Mouse (Mus musculus) lung, postnatal 14 days (tissue): Measurements from ENCODE around the gene Lcn9.
"Not testable (repeated sequence)": the region's sequence is repeated elsewhere in the genome, so short reads cannot be mapped to it uniquely, and the experiment has no call there.

Experiments
- DNase-seq: peaks from one replicate; pipeline ENCODE4 v3.0.0; 2021

The Lcn9 gene

DNA sequence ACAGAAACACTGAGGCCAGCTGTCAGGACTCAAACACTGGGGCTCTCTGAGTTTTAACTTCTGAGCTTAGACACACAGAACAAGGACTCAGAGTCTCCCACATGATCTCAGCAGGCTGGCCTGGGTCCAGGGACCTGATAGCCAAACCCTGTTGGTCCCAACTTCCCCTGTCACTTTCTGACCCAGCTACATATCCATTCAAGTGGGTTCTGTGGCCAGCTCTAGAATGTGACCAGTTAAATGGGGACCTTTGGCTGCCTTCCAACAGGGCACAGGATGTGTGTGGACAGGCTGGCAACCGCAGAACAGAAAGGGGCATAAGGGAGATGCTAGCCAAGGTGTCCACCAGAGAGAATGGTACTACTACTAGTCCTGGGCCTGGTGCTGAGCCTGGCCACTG, at the start of gene Lcn9:
Gene Lcn9, plus strand, starts transcription at position 348 of the 400 bp plus-strand sequence.
- no peak for DNase-seq

DNA sequence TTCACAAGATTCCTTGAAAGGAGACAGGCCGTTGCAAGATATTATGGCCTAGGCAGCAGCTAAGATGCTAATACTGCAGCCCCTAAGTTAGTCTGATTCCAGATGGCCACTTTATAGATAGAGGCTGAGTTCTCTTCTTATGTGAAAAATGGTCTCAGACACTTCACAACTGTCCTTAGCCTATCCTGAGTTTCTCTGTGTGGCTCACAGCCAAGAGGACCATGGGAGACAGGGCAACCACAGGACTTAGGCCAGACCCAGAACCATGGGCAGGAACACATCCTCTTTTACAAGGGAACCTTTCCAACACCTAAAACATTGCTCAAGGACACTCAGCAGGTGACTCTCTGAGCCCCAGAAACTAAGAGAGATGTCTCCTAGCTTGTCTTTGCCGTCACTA, 49.4 kb upstream of the Lcn9 start:
- DNase-seq = no peak

DNA sequence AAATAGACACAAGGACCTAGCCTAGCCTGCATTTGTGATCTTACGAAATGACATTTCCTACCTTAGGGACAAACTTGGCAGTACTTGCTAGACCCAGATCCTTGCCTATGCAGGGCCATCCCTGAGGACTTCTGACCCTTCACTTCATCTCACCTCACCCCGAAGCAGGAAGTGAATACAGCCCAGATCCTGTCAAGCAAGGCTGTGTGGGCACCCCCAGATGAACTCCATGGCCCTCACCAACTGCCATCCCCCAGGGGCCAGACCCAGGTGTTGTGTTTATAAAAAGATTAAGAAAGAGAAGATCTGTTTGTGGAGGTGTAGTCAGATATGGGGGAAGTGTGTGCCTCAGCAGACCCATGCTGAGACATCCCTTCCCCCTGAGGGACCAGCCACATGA, 48.3 kb upstream of the Lcn9 start:
- DNase-seq = no peak

DNA sequence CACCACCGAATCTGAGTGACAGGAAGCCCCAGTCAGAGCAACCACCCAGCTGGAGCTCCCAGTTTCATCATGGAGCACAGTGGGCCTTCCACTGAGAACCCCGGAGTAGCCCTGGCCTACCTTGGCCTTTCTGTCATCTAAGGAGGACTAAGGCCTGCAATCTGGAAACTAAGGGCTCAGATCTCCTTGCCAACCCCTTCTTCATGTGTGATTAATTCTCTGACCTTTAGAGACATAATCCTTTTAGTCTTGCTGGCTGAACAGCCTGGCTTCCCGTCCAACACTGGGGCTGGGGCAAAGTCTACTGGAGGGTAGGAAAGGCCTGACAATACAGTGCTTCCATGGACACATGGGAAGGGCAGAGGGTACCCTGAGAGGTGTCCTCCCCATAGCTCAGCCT, 47.0 kb upstream of the Lcn9 start:
- DNase-seq = no peak

DNA sequence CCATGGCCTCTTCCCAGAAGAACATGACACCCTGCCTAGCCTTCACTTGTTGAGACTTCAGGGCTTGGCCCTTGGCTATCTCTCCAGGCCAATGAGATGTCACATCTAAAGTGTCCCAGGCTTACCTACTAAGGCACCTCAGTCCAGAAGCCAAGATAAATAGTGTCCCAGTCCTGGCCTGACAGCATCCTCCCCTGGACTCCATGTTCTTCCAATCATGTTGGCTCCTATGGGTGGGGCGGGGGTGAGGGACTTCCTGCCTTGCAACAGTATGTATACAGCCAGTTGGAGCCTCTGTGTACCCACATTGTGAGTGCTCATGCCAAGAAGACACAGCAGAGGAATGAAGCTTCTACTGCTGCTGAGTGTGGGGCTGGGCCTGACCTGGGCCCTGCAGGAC, 46.2 kb upstream of the Lcn9 start, which contains the start of gene Lcn11:
Gene Lcn11, plus strand, starts transcription at position 301 of the 400 bp plus-strand sequence.
- DNase-seq = no peak

DNA sequence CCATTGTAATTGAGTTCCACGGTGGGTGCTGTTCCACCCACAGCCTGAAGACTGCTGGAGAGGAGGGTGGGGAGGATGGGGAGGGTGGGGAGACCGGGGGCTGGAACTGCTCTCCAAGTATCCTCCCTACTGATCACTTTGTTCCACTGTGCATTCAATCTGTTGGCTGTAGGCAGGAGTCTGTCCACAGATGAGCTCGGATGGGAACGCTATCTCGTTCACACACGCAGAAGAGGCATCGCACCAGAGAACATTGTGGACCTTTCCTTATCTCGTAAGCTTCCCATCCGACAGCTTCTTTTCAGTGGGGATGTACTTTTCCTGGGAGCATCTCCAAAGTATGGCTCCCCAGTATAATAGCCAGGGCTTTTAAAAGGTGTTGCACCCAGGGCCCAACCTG, 43.9 kb upstream of the Lcn9 start:
- DNase-seq = no peak

DNA sequence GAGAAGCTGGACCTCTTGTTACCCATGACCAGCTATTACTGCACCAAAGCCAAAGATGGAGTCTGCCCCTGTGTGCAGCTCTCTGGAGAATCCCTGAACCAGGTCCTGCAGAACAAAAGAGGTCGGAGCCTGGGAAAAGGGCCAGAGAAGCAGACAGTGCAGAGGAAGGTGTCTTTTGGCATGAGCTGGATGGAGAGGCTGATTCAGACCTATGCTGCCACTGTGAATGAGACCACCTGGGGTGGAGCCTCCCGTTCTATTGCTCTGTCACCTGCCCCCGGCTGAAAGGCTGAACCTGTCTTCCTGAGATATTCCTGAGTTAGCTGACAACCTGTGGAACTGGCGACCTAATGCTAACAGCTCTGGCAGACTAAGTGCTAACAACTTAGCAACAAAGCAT, 42.0 kb upstream of the Lcn9 start:
- no peak for DNase-seq

DNA sequence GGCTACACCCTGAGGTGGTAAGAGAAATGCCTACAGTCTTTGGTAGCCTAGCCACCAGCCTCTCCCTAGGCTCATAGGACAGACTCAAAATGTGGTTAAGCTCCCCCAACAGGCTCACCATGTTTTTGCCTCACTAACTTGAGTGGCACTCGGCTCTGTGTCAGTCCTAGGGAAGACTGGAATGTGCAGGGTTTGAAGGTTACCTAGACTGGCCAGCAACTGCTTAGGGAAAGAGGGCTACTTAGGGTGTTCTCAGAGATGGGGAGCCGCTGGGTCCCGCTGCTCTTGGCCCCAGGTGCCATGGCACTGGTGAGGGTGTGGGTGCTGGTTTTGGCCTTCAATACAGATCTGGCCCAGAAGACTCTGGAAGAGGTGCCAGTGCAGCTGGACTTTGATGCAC, 41.0 kb upstream of the Lcn9 start, which contains the start of gene Gm13539:
Gene Gm13539, plus strand, starts transcription at position 301 of the 400 bp plus-strand sequence.
- no peak for DNase-seq

DNA sequence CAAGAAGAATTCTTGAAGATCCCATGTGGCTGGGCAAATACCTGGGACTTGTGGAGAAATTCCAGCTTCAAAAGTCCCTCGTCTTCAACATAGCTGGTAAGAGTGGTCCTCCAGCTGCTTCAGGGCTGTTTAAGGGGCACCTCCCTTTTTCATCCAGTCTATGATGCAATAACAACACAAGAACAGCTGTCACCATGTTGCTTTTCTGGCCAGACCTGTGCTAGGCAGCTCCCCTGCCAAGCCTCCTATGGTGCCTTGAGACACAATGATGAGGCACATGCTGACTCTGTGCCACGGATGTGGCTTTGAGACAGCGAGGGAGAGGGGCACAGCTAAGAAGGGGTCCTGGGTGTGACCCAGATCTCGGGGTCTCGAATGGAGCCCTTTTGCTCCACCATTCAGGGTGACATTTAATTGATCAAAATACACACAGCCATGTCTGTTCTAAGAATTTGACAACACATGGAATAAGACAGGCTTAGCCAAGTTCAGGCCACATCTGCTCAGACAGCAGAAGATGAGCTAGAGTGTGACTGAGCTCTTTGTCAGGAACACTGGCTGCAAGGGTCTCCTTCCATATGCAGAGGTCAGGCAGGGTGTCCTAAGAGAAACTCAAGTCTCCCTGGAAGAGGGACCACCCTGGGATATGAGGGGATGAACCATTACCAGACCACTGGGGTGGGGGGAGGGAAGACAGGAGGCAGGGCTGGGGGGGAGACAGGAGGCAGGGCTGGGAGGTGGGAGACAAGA, 37.2 kb upstream of the Lcn9 start:
- no peak for DNase-seq

DNA sequence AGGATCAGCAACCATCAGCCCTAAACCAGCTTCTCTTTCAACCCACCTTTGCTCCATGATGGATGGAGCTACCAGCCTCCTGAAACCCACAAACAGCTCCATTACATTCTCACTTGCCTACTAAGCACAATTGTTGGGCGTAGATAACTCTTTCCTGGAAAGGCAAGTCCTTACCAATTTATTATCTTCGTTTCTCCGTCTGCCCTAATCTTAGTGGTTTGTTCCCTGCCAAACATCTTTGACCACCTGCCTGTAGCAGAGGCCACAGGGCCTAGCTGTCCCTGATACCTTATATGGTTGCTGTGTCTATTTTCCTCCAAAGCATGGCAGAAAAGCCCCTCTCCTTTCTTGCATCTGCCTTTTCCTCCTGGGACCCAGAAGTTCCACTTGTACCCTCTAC, 33.9 kb upstream of the Lcn9 start:
- DNase-seq = no peak

DNA sequence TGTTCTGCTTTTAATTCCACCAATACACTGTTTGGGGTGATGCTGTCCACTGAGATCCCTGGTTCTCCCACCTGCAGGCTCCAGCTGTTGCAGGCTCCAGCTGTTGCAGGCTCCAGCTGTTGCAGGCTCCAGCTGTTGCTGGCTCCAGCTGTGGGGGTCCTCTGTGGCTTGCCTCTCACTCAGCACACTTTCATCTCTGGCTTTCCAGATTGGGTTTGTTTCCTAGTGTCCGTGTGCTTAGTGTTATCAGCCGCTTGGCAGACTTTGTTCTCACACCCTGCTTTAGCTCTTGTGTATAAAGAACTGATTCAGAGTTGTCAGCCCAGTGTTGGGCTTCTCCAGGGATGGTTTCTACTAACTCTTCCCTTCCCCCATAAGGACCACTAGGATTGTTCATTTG, 25.3 kb upstream of the Lcn9 start:
- DNase-seq = no peak

DNA sequence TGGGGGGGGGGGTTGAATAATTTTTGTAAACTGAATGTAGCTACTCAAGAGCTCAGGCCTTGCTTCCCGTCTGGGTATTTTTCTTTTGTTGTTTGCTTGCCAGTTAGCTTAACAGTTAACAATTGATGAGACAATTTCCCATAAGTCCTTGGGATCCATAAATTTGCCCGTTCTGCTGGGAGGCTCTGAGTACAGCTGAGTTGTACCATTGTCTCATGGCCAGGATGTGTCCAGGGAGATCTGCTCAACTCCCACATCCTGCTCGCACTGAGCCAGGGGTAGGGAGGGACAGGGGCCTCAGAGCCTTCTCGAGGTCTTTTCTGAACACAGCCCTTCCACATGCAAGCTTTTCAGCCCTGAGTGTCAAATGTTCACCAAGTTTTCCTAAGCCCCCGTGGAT, 24.9 kb upstream of the Lcn9 start:
- DNase-seq = no peak

DNA sequence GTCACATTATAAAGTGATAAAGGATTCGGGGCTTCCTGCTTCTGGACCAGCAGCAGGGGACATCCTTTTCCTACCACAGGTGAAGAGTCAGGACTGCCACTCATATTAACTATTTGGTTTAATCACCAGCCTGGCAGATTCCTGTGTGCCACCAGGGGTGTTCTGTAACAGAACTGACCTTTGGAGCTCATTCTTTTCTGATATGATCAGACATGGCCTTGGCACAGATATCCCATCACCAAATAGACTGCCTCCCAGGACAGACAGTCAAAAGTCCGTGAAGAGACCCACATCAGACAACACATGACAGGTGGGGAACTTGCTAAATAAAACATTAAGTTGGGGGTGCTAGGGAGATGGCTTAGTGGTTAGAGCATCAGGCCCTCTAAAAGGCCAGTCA, 11.2 kb upstream of the Lcn9 start:
- no peak for DNase-seq

DNA sequence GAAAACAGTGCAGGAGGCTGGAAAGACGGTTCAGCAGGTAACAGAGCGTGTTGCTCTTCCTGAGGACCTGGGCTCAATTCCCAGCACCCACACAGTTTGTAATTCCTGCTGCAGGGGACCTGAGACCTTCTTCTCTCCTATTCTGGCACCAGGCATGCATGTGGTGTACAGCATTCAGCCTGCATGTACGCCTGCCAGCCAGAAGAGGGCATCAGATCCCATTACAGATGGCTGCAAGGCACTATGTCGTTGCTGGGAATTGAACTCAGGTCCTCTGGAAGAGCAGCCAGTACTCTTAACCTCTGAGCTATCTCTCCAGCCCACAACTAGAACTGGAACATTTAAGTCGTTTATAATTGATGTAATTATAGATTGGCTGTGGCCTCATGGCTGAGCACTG, 9.6 kb upstream of the Lcn9 start:
- no peak for DNase-seq

DNA sequence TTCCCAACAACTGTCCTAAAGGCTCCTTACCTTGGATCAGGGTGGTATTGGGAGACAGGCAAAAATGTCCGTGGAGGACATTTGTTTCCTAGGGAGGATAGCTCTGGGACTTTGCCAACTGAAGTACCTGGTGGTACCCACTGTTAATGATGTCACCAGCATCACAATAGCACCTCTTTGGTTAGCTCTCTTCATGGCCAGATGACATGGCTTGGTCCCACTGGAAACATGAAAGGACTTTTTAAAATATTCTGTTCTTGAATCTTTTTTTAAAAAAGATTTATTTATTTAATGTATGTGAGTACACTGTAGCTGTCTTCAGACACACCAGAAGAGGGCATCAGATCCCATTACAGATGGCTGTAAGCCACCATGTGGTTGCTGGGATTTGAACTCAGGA, 7.2 kb upstream of the Lcn9 start, which contains the start of gene Glt6d1:
Gene Glt6d1, minus strand, starts transcription at position 101 of the 400 bp plus-strand sequence.
- DNase-seq = not testable (repeated sequence)

DNA sequence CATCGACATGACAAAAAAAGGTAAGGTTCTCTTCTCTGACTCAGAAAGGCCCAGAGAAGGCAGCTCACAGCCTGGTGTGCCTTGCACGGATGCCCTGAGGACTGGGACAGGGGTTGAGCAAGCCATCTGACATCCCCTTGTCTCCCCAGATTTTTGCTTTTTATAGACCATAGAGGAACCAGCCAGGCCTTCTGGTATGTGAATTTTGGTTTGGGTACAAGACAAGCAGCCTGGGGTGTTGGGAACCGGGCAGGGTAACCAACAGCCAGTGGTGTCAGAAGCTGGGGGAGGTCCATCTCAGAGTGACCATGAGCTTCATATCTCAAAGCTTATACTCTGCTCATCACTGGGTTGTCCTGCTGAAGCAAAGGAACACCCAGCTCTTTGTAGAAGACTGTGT, 1.8 kb downstream of the Lcn9 start:
- no peak for DNase-seq

DNA sequence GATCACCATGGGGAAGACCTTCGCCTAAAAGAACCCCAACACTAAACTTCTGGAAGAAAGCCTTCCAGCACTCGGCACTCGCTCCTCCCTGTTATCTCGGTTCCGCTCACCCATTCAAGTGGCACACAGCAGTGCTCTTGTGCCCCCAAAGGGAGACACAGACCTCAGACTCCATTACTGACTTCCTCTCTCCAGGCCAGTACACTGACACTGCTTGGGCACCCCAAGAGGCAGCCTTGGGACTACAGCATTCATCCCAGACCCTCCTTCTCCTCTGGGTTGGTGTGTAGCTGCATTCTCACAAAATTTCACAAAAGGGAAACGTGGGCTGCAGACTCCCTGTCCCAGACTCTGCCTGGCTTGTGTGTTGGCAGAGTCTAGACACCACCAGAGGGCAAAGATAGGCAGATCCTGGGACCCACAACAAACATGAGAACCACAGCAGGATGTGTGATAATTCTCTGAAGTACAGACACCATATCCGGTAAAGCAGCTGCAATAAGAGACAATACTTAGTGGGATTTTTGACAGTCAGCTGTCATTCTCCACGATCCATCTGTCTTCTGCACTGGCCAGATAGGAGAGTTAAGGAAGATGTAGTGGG, 5.5 kb downstream of the Lcn9 start:
- no peak for DNase-seq

DNA sequence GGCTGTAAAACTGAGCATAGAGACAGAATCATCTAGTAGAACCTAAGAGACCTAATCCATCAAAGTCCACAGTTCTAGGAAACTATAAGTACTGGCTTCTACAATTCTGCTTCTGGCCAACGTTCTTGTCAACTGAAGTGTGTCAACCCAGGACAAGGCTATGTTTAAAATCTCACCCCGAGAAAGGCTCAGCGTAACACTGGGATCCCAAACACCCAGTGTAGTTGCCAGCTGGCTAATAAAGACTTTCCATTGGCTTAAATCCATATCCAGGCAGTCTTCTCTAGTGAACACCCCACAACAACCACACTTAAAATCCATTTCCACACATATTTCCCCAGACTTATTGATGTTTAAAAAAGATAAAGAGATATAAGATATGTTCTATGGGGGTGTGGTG, 7.8 kb downstream of the Lcn9 start:
- no peak for DNase-seq

DNA sequence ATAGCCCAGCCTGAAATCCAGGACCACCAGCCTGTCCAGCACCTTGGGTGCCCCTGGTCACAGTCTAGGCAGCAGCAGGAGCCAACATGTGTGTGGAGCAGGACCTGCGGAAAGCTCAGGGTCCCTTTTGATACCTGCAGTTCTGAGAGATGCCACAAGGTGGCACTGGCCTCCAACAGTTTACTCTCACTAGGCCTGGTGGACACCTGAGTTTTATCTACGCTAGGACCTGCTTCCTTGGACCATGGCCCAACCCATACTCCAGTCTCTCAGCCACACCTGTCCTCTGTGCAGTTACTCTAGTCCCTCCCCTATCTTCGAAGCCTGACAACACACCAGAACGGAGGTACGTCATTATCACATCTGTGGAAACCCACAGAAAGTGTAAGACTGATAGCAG, 13.3 kb downstream of the Lcn9 start:
- DNase-seq = peak; percentile 79

DNA sequence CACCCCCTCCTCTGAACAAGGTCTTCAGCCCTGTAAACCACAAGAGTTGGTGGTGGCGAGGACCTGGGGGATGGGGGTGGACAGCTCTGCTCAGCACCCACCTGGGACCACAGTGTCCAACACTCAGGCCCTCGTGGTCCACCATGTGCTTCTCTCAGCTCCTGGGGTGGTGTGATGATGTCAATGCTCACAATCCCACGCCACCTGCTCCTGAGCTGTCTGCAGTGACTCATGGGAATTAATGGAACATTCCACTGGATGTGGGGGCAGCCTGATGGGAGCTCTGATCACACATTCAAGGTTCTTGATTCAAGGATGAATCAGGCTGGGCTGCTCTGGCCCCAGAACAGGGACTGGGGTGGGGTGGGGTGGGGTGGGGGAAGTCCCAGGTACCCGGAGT, 19.2 kb downstream of the Lcn9 start:
- DNase-seq = no peak

DNA sequence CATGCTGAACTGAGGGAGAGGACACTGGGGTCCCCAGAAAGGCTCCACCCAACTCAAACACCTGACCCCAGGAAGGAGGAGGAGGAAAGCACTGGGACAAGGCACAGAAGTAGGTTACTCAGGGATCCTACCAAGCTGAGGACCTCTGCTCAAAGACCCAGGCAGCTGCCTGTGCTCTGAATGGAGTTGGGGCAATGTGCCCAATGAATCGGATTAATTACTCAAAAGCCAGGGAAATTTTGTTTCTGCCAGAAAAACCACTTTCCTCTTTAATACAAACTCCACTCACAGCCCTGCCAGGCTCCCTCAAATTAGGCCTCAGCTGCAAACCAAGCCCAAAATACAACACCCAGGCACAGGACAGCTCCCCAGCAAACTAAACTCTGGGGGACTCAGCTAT, 19.8 kb downstream of the Lcn9 start:
- DNase-seq = no peak

DNA sequence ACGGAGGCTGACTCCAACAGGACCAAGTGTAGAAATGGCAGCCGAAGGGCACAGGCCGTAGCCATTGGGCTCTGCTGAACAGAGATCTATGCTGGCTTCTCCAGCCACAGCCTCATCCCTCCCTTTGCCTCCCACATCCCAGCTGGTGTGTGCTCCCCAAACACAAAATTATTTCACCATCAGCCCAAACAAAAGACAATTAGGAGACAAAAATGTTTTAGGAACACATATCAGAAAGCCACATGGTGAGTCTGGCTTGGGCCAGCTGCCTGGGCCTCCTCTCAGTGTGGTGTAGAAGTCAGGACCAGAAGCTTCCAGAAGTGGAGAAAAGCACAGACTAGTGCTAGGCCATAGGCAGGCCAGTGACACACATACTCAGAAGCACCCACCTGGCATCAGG, 21.1 kb downstream of the Lcn9 start:
- no peak for DNase-seq

DNA sequence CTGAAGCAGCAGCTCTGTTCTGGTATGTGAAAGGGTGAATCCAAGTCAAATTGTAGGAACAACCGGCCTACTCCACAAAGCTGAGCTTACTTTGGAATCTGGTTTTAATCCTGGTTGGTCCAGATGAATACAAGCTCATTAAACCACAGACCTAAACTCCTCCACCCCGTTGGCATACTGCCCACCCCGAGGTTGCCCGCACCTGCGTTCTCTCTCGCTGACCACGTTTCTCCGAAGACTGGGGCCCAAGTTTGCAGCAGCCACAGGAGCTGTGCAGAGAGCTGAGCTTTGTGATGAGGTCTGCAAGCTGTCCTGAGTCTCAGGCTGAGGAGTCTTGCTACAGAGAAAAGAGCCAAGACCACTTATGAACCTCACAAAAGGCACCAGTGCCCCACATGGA, 23.6 kb downstream of the Lcn9 start:
- no peak for DNase-seq

DNA sequence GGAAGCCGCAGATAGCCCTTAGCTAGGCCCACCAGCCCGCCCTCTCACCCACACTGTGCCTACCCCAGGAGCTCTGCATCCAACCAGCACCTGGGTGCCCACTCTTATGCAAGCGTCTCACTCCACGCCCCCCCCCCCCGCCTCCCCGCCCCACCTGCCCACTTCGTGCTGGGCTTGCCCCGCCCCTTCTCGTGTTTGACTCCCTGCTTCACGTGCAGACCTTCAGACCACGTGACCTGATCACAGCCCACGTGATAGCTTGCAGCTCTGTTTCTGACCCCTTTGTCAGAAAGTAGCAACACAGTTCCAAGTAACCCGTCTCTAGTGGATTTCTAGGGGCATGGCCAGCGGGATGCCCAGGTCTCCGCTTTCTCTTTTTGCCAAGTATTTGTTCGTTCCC, 24.3 kb downstream of the Lcn9 start, which contains the start of gene Sohlh1:
Gene Sohlh1, minus strand, starts transcription at position 23 of the 400 bp plus-strand sequence.
- no peak for DNase-seq

DNA sequence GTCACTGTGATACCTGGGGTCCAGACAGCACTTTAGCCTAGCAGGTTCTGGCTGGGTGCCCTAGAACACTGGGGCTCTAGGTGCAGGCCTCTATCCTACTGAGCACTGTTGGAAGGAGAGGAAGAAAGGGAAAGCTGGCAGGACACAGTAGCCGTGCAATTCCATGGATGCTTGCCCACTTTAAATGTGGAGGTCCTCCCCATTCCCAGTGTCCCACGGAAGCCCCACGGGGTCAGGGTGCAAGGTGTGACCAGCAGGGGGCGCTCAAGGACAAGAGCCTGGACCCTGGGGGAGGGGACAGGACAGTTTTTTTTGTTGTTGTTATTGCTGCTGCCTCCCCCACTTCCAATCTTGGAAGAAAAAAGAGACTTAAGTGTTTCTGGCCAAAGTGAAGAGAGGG, 27.4 kb downstream of the Lcn9 start:
- peak; percentile 78 for DNase-seq
